Mouse (Mus musculus) olfactory bulb, adult 2 months (tissue): ENCODE data around the gene Sult2b1. TPM values are rescaled to one million over a fixed set of nuclear protein-coding genes. Genes with fewer than 3 reads are reported as not detected.

ENCODE experiments used
- H3K27ac ChIP-seq: fragments of 200-500 bp; 2 replicates; pipeline ENCODE4 v1.5.1; 2012; ENCODE audit warnings: low read depth, low read length; ENCODE audit not compliant: insufficient read depth
- H3K4me1 ChIP-seq: fragments of 200-500 bp; 2 replicates; pipeline ENCODE4 v1.6.1; 2012; ENCODE audit warnings: low read length; ENCODE audit not compliant: control insufficient read depth, insufficient read depth
- H3K4me3 ChIP-seq: fragments of 200-500 bp; 2 replicates; pipeline ENCODE4 v1.5.1; 2012; ENCODE audit warnings: mild to moderate bottlenecking, low read depth, low read length, moderate library complexity; ENCODE audit not compliant: insufficient read depth
- CTCF ChIP-seq: fragments of 200-500 bp; IDR thresholded peaks from 2 replicates; pipeline ENCODE4 v1.5.1; 2012; ENCODE audit warnings: low read depth, mild to moderate bottlenecking, low read length, moderate library complexity; ENCODE audit not compliant: insufficient read depth
- POLR2A ChIP-seq: fragments of 200-500 bp; IDR thresholded peaks from 2 replicates; pipeline ENCODE4 v1.6.1; 2012; ENCODE audit warnings: mild to moderate bottlenecking, low read depth, low read length, moderate library complexity; ENCODE audit not compliant: insufficient read depth
- WGBS: fragments of 180-500 bp; shearing (Covaris S2); methylation state at CpG from one replicate; pipeline ENCODE4 v1.1.7; 2018; 5-methylcytosine and 5-hydroxymethylcytosine counted together
- polyA plus RNA-seq: library from polyadenylated mRNA; stranded (reverse); fragments of >200 nt; gene quantifications from 2 replicates; pipeline ENCODE4 v1.2.4, GENCODE M21; 2012; ENCODE audit warnings: low replicate concordance; ENCODE audit not compliant: missing spikeins, insufficient read depth, insufficient read length

Gene Sult2b1
- polyA plus RNA-seq, 1 experiment: not detected

- no peaks in the 10 kb centered on the region for H3K4me1 ChIP-seq
- WGBS: 62% methylated on average over 8 of the region's 8 CpGs
These were observed 17.7 kb downstream of the Sult2b1 start for GRCm38 (mm10) chr7:45766764-45767163.

GRCm38 (mm10) chr7:45765995-45766394 is 18.5 kb downstream of the Sult2b1 start:
- no peak overlapping the region for H3K27ac ChIP-seq
- H3K4me3 ChIP-seq: no peak overlapping the region
- H3K4me1 ChIP-seq: no peaks in the 10 kb centered on the region
- TF ChIP-seq CTCF (no peak), POLR2A (no peak)
- WGBS: 60% methylated on average over 8 of the region's 8 CpGs

More at GRCm38 (mm10) chr7:45766764-45767163, 17.7 kb downstream of the Sult2b1 start:
- TF ChIP-seq POLR2A (no peak), CTCF (no peak)
- H3K4me3 ChIP-seq: no peak overlapping the region
- no peak overlapping the region for H3K27ac ChIP-seq

- H3K27ac ChIP-seq: no peak overlapping the region
- H3K4me1 ChIP-seq: peaks cover 6% of the 10 kb centered on the region
- no peak overlapping the region for H3K4me3 ChIP-seq
- 66% methylated on average over 5 of the region's 5 CpGs for WGBS
- TF ChIP-seq POLR2A (no peak), CTCF (no peak)
These were observed 24.3 kb downstream of the Sult2b1 start for GRCm38 (mm10) chr7:45760151-45760550.

- Histone ChIP-seq H3K4me1 (peaks cover 6% of the 10 kb centered on the region), H3K4me3 (no peak overlapping the region), H3K27ac (no peak overlapping the region)
- 10% methylated on average over 27 of the region's 27 CpGs for WGBS
- TF ChIP-seq POLR2A (no peak), CTCF (no peak)
These were observed 25.1 kb downstream of the Sult2b1 start for GRCm38 (mm10) chr7:45759400-45759799.

GRCm38 (mm10) chr7:45755703-45756102 is 28.8 kb downstream of the Sult2b1 start:
- TF ChIP-seq CTCF (no peak), POLR2A (no peak)
- peaks cover 6% of the 10 kb centered on the region for H3K4me1 ChIP-seq
- 63% methylated on average over 6 of the region's 6 CpGs for WGBS
- no peak overlapping the region for H3K27ac ChIP-seq
- H3K4me3 ChIP-seq: no peak overlapping the region

GRCm38 (mm10) chr7:45750162-45750561 is 34.3 kb downstream of the Sult2b1 start:
- no peak overlapping the region for H3K4me3 ChIP-seq
- no peak overlapping the region for H3K27ac ChIP-seq
- TF ChIP-seq CTCF: no peak
- no peak for TF ChIP-seq POLR2A
- peaks cover 6% of the 10 kb centered on the region for H3K4me1 ChIP-seq
- 79% methylated on average over 9 of the region's 9 CpGs for WGBS

- H3K27ac ChIP-seq: peak overlapping the region; percentile 47; the same call in 1 of the 2 replicates
- peaks cover 6% of the 10 kb centered on the region for H3K4me1 ChIP-seq
- no peak overlapping the region for H3K4me3 ChIP-seq
- TF ChIP-seq CTCF (no peak), POLR2A (no peak)
- 42% methylated on average over 10 of the region's 10 CpGs for WGBS
These were observed 35.1 kb downstream of the Sult2b1 start for GRCm38 (mm10) chr7:45749401-45749800.

- H3K27ac ChIP-seq: no peak overlapping the region
- TF ChIP-seq CTCF: no peak
- TF ChIP-seq POLR2A: no peak
- peaks cover 6% of the 10 kb centered on the region for H3K4me1 ChIP-seq
- WGBS: 84% methylated on average over 7 of the region's 7 CpGs
- H3K4me3 ChIP-seq: no peak overlapping the region
These were observed 36.4 kb downstream of the Sult2b1 start for GRCm38 (mm10) chr7:45748110-45748509.

- H3K4me1 ChIP-seq: peaks cover 7% of the 10 kb centered on the region
- no peak for TF ChIP-seq CTCF
- TF ChIP-seq POLR2A: no peak
- H3K4me3 ChIP-seq: no peak overlapping the region
- WGBS: 86% methylated on average over 5 of the region's 5 CpGs
- H3K27ac ChIP-seq: no peak overlapping the region
These were observed 37.0 kb downstream of the Sult2b1 start for GRCm38 (mm10) chr7:45747450-45747849.

- H3K4me3 ChIP-seq: no peak overlapping the region
- 64% methylated on average over 6 of the region's 6 CpGs for WGBS
These were observed 38.0 kb downstream of the Sult2b1 start for GRCm38 (mm10) chr7:45746518-45746917.

More at GRCm38 (mm10) chr7:45746518-45746917, 38.0 kb downstream of the Sult2b1 start:
- H3K4me1 ChIP-seq: peaks cover 16% of the 10 kb centered on the region
- no peak for TF ChIP-seq POLR2A
- no peak; the same call in 1 of the 2 replicates for TF ChIP-seq CTCF
- H3K27ac ChIP-seq: no peak overlapping the region
